Mouse (Mus musculus): ENCODE measurements at regions not wholly inside any gene's neighbourhood (a gene's known extent, or its start where the extent isn't known, plus 50 kb on each side); places are given as distances from the start of the nearest gene placed in this dataset.

- Histone ChIP-seq H3K4me3 (ENCODE audit: low read depth, low read length) (no peak overlapping the region), H3K9ac (ENCODE audit: low read length) (no peak overlapping the region), H3K4me2 (ENCODE audit: low read length) (no peak overlapping the region), H3K4me1 (ENCODE audit: control insufficient read depth, insufficient read depth, low read length) (no peaks in the 10 kb centered on the region), H3K9me3 (replicated peaks; ENCODE audit: control insufficient read depth, low read length) (no peaks in the 10 kb centered on the region; the same call in 1 of the 2 replicates), H3K36me3 (ENCODE audit: control insufficient read depth, insufficient read depth, low read length) (no peaks in the 10 kb centered on the region), H3K27me3 (replicated peaks; ENCODE audit: control insufficient read depth, insufficient read depth, low read length) (no peaks in the 10 kb centered on the region), H3K27ac (ENCODE audit: low read depth, low read length) (no peak overlapping the region)
- no peak for ATAC-seq
- 81% methylated on average over 10 of the region's 10 CpGs for WGBS
- DNase-seq (ENCODE audit: low spot score): peak; percentile 33
Observed at GRCm38 (mm10) chr10:126189001-126189400, 223.0 kb downstream of the Lrig3 start.

Data from forebrain, embryonic 14.5 days (tissue).